Mouse (Mus musculus) regulatory T cell (primary cell): Measurements from ENCODE around the gene Olfr1297.

Source experiments
- in situ Hi-C: fragments of 300-600 bp; cut with MboI, MseI; formaldehyde crosslinking; loops from one replicate; pipeline ENCODE4 v1.15.1; 2025; ENCODE audit warnings: high pct_unique_total_duplicates

Olfr1297 gene

DNA sequence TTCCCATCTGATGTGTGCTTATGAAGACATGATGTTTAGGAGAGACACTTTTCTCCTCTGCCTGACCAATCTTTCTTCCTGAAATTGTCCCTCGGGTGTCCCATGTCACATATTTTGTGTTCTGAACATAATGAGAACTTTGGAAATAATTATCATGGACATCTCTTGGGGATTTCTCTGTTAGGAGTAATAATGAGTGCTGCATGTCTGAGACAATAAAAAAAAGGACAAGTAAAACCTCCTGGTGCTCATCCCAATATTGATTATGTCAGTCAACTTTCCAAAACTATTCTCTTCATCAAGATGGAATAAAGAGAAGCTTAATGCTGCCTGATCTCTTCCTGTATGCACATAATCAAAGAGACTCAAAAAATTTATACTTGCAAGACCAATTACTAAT is at the start of gene Olfr1297:
Olfr1297 (minus strand) TSS at position 101 of the 400 bp plus-strand sequence.
- in situ Hi-C loops, result no loop called here

DNA sequence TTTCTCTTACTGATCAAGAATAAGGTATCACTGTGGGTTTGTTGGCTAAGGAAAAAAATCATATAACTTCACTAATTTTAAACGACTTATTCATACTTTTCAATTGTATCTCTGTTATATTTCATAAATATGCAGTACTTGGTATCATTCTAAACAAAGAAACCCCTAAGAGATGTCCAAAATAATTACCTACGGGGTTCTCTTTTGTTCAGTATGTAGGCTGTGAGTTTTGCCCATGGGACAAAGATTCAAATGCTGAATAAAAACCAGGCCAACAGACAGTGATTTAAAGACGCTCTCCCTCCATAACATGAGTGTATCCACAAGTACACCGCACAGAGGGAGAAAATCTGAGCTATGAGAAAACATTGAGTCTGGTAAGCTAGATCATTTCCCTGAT is 34.8 kb upstream of the Olfr1297 start, which contains the start of gene Olfr1299:
Olfr1299 (plus strand) TSS at position 301 of the 400 bp plus-strand sequence.
- in situ Hi-C loops, result no loop called here

DNA sequence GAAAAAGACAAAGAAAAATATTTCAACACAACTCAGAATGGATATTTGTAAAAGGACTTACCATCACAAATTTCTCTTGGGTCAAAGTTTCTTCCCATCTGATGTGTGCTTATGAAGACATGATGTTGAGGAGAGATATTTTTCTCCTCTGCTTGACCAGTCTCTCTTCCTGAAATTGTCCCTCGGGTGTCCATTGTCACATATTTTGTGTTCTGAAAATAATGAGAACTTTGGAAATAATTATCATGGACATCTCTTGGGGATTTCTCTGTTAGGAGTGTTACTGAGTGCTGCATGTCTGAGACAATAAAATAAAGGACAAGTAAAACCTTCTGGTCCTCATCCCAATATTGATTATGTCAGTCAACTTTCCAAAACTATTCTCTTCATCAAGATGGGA is 22.8 kb upstream of the Olfr1297 start, which contains the start of gene Olfr1298:
Olfr1298 (minus strand) TSS at position 101 of the 400 bp plus-strand sequence.
- in situ Hi-C loops, result no loop called here

DNA sequence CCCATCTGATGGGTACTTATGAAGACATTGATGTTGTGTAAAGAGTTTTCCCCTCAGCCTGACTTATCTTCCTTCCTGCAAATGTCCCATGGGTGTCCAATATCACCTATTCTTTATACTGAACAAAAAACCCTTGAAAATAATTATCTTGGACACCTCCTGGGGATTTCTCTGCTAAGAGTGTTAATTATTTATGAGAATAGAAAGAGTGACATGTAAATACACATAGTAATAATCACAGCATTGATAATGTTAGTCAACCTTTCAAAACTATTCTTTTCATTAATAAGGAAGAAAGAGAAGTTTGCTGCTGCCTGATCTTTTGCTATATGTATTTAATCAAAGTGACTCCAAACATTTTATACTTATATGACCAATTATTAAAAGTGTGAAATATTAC is 56.7 kb downstream of the Olfr1297 start, which contains the start of gene Olfr1295:
Olfr1295 (minus strand) TSS at position 101 of the 400 bp plus-strand sequence.
- in situ Hi-C loops, result no loop called here
